Mouse (Mus musculus) MEL (cell line): Measurements from ENCODE around the gene Clec3b.

Experiments
- CTCF ChIP-seq, 3 experiments: IDR thresholded peaks in 2 of 3; conservative IDR thresholded peaks in 1 of 3; 2 replicates each; pipeline ENCODE4 v1.5.1; 2011 to 2012; ENCODE audit warnings: low read length in 3 of 3, low read depth in 2 of 3, mild to moderate bottlenecking in 2 of 3, improper control_type of control experiment in 1 of 3, inconsistent platforms in 1 of 3, mixed read lengths in 1 of 3, moderate library complexity in 1 of 3; ENCODE audit not compliant: control insufficient read depth in 1 of 3, insufficient read depth in 1 of 3, poor library complexity in 1 of 3, severe bottlenecking in 1 of 3
- E2F4 ChIP-seq: IDR thresholded peaks from 2 replicates; pipeline ENCODE4 v1.6.1; 2011; ENCODE audit warnings: low read depth, low read length, improper control_type of control experiment, borderline replicate concordance
- EP300 ChIP-seq, 2 experiments: IDR thresholded peaks; 2 replicates each; pipeline ENCODE4 v1.6.1; 2011; ENCODE audit warnings: improper control_type of control experiment in 2 of 2, low read length in 2 of 2, low read depth in 1 of 2, mild to moderate bottlenecking in 1 of 2
- ETS1 ChIP-seq: IDR thresholded peaks from 2 replicates; pipeline ENCODE4 v1.6.1; 2012; ENCODE audit warnings: low read depth, mild to moderate bottlenecking, inconsistent platforms, low read length, improper control_type of control experiment, moderate library complexity
- MAFK ChIP-seq: IDR thresholded peaks from 2 replicates; pipeline ENCODE4 v1.6.1; 2011; ENCODE audit warnings: low read depth, mild to moderate bottlenecking, low read length, improper control_type of control experiment, borderline replicate concordance
- MEF2A ChIP-seq: IDR thresholded peaks from 2 replicates; pipeline ENCODE4 v1.6.1; 2014; ENCODE audit warnings: low read depth, mild to moderate bottlenecking, inconsistent platforms, low read length, improper control_type of control experiment; ENCODE audit not compliant: poor library complexity, insufficient replicate concordance, severe bottlenecking; ENCODE audit errors: extremely low read depth
- MXI1 ChIP-seq: IDR thresholded peaks from 2 replicates; pipeline ENCODE4 v1.6.1; 2011; ENCODE audit warnings: mild to moderate bottlenecking, low read depth, low read length, improper control_type of control experiment
- POLR2AphosphoS2 ChIP-seq: IDR thresholded peaks from 2 replicates; pipeline ENCODE4 v1.6.1; 2011; ENCODE audit warnings: low read length, improper control_type of control experiment
- TCF12 ChIP-seq: IDR thresholded peaks from 2 replicates; pipeline ENCODE4 v1.6.1; 2014; ENCODE audit warnings: low read depth, mild to moderate bottlenecking, inconsistent platforms, low read length, improper control_type of control experiment, moderate library complexity
- USF1 ChIP-seq: IDR thresholded peaks from 2 replicates; pipeline ENCODE4 v1.6.1; 2014; ENCODE audit warnings: low read depth, mild to moderate bottlenecking, inconsistent platforms, low read length, improper control_type of control experiment, moderate library complexity
- ZC3H11A ChIP-seq: IDR thresholded peaks from 2 replicates; pipeline ENCODE4 v1.6.1; 2012; ENCODE audit warnings: low read depth, mild to moderate bottlenecking, inconsistent platforms, low read length, improper control_type of control experiment

- TF ChIP-seq USF1 (no peak), MXI1 (no peak), MAFK (no peak), POLR2AphosphoS2 (no peak), CTCF (IDR thresholded peaks at IDR 0.05 in 2 of 3, conservative IDR thresholded peaks at IDR 0.05 in 1 of 3; ENCODE audit: control insufficient read depth in 1 of 3, insufficient read depth in 1 of 3, low read depth in 2 of 3, low read length in 3 of 3, poor library complexity in 1 of 3, severe bottlenecking in 1 of 3) (no peak), EP300 (IDR thresholded peaks at IDR 0.05; ENCODE audit: low read depth in 1 of 2, low read length in 2 of 2) (no peak), TCF12 (no peak), ETS1 (no peak), E2F4 (no peak), MEF2A (no peak), ZC3H11A (no peak)
Measured at GRCm38 (mm10) chr9:123177380-123178048, 26.8 kb downstream of the Clec3b start.
